In genomic region chr2:174118141-174118540, GRCm38 (mm10) we compare ENCODE assay signal across 10 mouse cellular contexts. TPM values are rescaled to one million over a fixed set of nuclear protein-coding genes. Genes with fewer than 3 reads are reported as not detected.
DNase-seq lines count a peak whose midpoint lies in the region; ATAC-seq and TF ChIP-seq lines count a peak whose summit lies in the region.
"Had no signal": no experiment of that assay in that cellular context is flagged by ENCODE, and none has a peak within 500 bp of the region (broad histone marks: within the 10 kb centered on the region; RNA-seq: fewer than 3 reads in every experiment).

No protein-coding gene starts in this region.

- WGBS in forebrain, embryonic 11.5 days = 64% methylated on average over 11 of the region's 11 CpGs
- WGBS in forebrain, embryonic 10.5 days = 67% methylated on average over 11 of the region's 11 CpGs
- 33% methylated on average over 11 of the region's 11 CpGs for WGBS in hindbrain, embryonic 13.5 days
- WGBS in midbrain, postnatal 0 days = 45% methylated on average over 11 of the region's 11 CpGs

- no peak overlapping the region for H3K4me3 ChIP-seq in forebrain, embryonic 11.5 days (ENCODE audit: low read depth, low read length)
- H3K4me3 ChIP-seq in forebrain, embryonic 10.5 days = no peak overlapping the region
- H3K4me3 ChIP-seq in hindbrain, embryonic 13.5 days = no peak overlapping the region
- H3K4me3 ChIP-seq in midbrain, postnatal 0 days (ENCODE audit: low read depth, low read length) = no peak overlapping the region

- H3K27ac ChIP-seq in forebrain, embryonic 11.5 days (ENCODE audit: low read depth, low read length) = no peak overlapping the region
- no peak overlapping the region for H3K27ac ChIP-seq in forebrain, embryonic 10.5 days
- H3K27ac ChIP-seq in hindbrain, embryonic 13.5 days = no peak overlapping the region
- no peak overlapping the region for H3K27ac ChIP-seq in midbrain, postnatal 0 days (ENCODE audit: low read depth, low read length)

- no peaks in the 10 kb centered on the region for H3K9me3 ChIP-seq in forebrain, embryonic 11.5 days (ENCODE audit: control insufficient read depth, low read length)
- no peaks in the 10 kb centered on the region for H3K9me3 ChIP-seq in forebrain, embryonic 10.5 days
- H3K9me3 ChIP-seq in hindbrain, embryonic 13.5 days = no peaks in the 10 kb centered on the region
- H3K9me3 ChIP-seq in midbrain, postnatal 0 days (ENCODE audit: low read length) = no peaks in the 10 kb centered on the region

- no peak overlapping the region for H3K9ac ChIP-seq in forebrain, embryonic 11.5 days (ENCODE audit: low read length)
- H3K9ac ChIP-seq in hindbrain, embryonic 13.5 days = 0 out of 2 replicates have a peak overlapping the region, but pooled peaks have one; percentile 4
- H3K9ac ChIP-seq in midbrain, postnatal 0 days (replicated peaks; ENCODE audit: low read length, poor library complexity, severe bottlenecking) = no peak overlapping the region

- no peaks in the 10 kb centered on the region for H3K4me1 ChIP-seq in forebrain, embryonic 11.5 days (replicated peaks; ENCODE audit: control insufficient read depth, insufficient read depth, low read length)
- no peaks in the 10 kb centered on the region for H3K4me1 ChIP-seq in forebrain, embryonic 10.5 days
- peaks cover 18% of the 10 kb centered on the region for H3K4me1 ChIP-seq in hindbrain, embryonic 13.5 days (replicated peaks)
- H3K4me1 ChIP-seq in midbrain, postnatal 0 days (ENCODE audit: insufficient read depth, low read length) = no peaks in the 10 kb centered on the region

- peak; percentile 47 for DNase-seq in forebrain, embryonic 11.5 days (ENCODE audit: low spot score)
- DNase-seq in forebrain, embryonic 10.5 days (ENCODE audit: extremely low spot score, low spot score) = no peak
- peak; percentile 54 for DNase-seq in embryo, embryonic 9.5 days (ENCODE audit: extremely low spot score)
- peak; percentile 59 for DNase-seq in midbrain, postnatal 0 days (ENCODE audit: low spot score)
- DNase-seq in frontal cortex, postnatal 25 days (ENCODE audit: low spot score in 2 of 2) = no peak
- no peak for DNase-seq in kidney, adult 18-20 months
- no peak for DNase-seq in thymus, postnatal 25 days

- H3K27me3 ChIP-seq in forebrain, embryonic 11.5 days (ENCODE audit: control insufficient read depth, insufficient read depth, low read length) = no peaks in the 10 kb centered on the region
- H3K27me3 ChIP-seq in forebrain, embryonic 10.5 days (ENCODE audit: poor library complexity, severe bottlenecking) = no peaks in the 10 kb centered on the region
- H3K27me3 ChIP-seq in hindbrain, embryonic 13.5 days = no peaks in the 10 kb centered on the region
- H3K27me3 ChIP-seq in midbrain, postnatal 0 days (ENCODE audit: insufficient read depth, low read length) = no peaks in the 10 kb centered on the region

- no peak; the same call in 1 of the 2 replicates for ATAC-seq in forebrain, embryonic 11.5 days (replicated peaks; ENCODE audit: low FRiP score)
- peak; percentile 71 for ATAC-seq in hindbrain, embryonic 13.5 days (ENCODE audit: low FRiP score)
- no peak for ATAC-seq in midbrain, postnatal 0 days (ENCODE audit: low FRiP score)
- ATAC-seq: intestine, embryonic 16.5 days had no signal

- H3K4me2 ChIP-seq in forebrain, embryonic 11.5 days (ENCODE audit: low read depth, low read length, severe bottlenecking) = no peak overlapping the region
- no peak overlapping the region for H3K4me2 ChIP-seq in hindbrain, embryonic 13.5 days
- no peak overlapping the region for H3K4me2 ChIP-seq in midbrain, postnatal 0 days (ENCODE audit: low read depth, low read length, poor library complexity, severe bottlenecking)
- H3K4me2 ChIP-seq: heart, embryonic 11.5 days had no signal

- peak; percentile 71 for TF ChIP-seq CTCF in midbrain, postnatal 0 days (IDR thresholded peaks at IDR 0.05)

- H3K36me3 ChIP-seq in forebrain, embryonic 11.5 days (ENCODE audit: control insufficient read depth, insufficient read depth, low read length) = no peaks in the 10 kb centered on the region
- H3K36me3 ChIP-seq in forebrain, embryonic 10.5 days (replicated peaks) = peaks cover 85% of the 10 kb centered on the region
- peaks cover 34% of the 10 kb centered on the region for H3K36me3 ChIP-seq in hindbrain, embryonic 13.5 days
- peaks cover 22% of the 10 kb centered on the region; the same call in 1 of the 2 replicates for H3K36me3 ChIP-seq in midbrain, postnatal 0 days (ENCODE audit: insufficient read depth, low read length)

RNA-seq across cellular contexts. Expression of gene Npepl1, which starts 8.0 kb away (rescaled TPM):
- polyA plus RNA-seq in forebrain, embryonic 11.5 days (2014; fragmentation: Nextera tagmentation; extraction: Ambion mirVana) = 31.2 and 31.5 TPM in 2 replicates
- polyA plus RNA-seq in forebrain, embryonic 10.5 days (2016; fragmentation: Nextera tagmentation; extraction: Ambion mirVana) = 30.0 and 32.1 TPM in 2 replicates
- 15.0 and 15.5 TPM in 2 replicates for polyA plus RNA-seq in hindbrain, embryonic 13.5 days (2015; fragmentation: Nextera tagmentation; extraction: Ambion mirVana)
- total RNA-seq in midbrain, postnatal 0 days (2014; rRNA removed) = 17.4 and 22.7 TPM in 2 replicates
- 14.5 and 15.7 TPM in 2 replicates for polyA plus RNA-seq in midbrain, postnatal 0 days (2015; fragmentation: Nextera tagmentation; extraction: Ambion mirVana)

RNA-seq across cellular contexts. Expression of gene Stx16, which starts 42.0 kb away (rescaled TPM):
- polyA plus RNA-seq in forebrain, embryonic 11.5 days (2014; fragmentation: Nextera tagmentation; extraction: Ambion mirVana) = 9.4 and 10.7 TPM in 2 replicates
- 9.7 and 9.8 TPM in 2 replicates for polyA plus RNA-seq in forebrain, embryonic 10.5 days (2016; fragmentation: Nextera tagmentation; extraction: Ambion mirVana)
- polyA plus RNA-seq in hindbrain, embryonic 13.5 days (2015; fragmentation: Nextera tagmentation; extraction: Ambion mirVana) = 9.6 and 11.9 TPM in 2 replicates
- 35.4 and 38.8 TPM in 2 replicates for total RNA-seq in midbrain, postnatal 0 days (2014; rRNA removed)
- 9.7 and 10.5 TPM in 2 replicates for polyA plus RNA-seq in midbrain, postnatal 0 days (2015; fragmentation: Nextera tagmentation; extraction: Ambion mirVana)

Comparison
In these comparisons a context has a peak if more than half of its experiments do, and no peak if none do; other contexts are left out.
1. DNase-seq: peak in forebrain, embryonic 11.5 days (single experiment), embryo, embryonic 9.5 days (single experiment) and midbrain, postnatal 0 days (single experiment); none in forebrain, embryonic 10.5 days (single experiment), frontal cortex, postnatal 25 days (0 of 2), kidney, adult 18-20 months (single experiment) and thymus, postnatal 25 days (single experiment).